Comparison of ENCODE assay signal across 29 mouse cellular contexts in the genomic region with DNA sequence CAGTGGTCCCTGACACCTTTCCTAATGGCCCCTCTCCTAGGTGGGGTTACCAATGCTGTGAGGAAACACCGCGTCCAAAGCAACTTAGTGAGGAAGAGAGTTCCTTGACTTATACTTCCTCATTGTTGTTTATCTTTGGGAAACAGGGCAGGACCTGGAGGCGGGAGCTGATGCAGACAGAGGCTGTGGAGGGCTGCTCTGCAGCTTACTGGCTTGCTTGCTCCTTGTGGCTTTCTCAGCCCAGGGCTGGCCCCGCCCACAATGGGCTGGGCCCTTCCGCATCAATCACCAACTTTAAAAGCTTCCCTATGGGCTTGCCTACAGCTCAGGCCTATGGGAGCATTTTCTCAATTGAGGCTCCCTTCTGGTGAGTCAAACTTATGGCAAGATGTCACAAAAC. TPM values are rescaled to one million over a fixed set of nuclear protein-coding genes. Genes with fewer than 3 reads are reported as not detected.
DNase-seq lines count a peak whose midpoint lies in the region; ATAC-seq and TF ChIP-seq lines count a peak whose summit lies in the region.
"Had no signal": no experiment of that assay in that cellular context is flagged by ENCODE, and none has a peak within 500 bp of the region (broad histone marks: within the 10 kb centered on the region; RNA-seq: fewer than 3 reads in every experiment).

No protein-coding gene starts in this region.

- H3K9ac ChIP-seq in heart, embryonic 16.5 days (ENCODE audit: low read length): no peak overlapping the region
- no peak overlapping the region for H3K9ac ChIP-seq in heart, embryonic 12.5 days
- no peak overlapping the region for H3K9ac ChIP-seq in liver, postnatal 0 days (replicated peaks)
- no peak overlapping the region for H3K9ac ChIP-seq in liver, embryonic 12.5 days
- H3K9ac ChIP-seq in intestine, postnatal 0 days (ENCODE audit: low read depth, low read length): no peak overlapping the region
- H3K9ac ChIP-seq: heart, embryonic 13.5 days; hindbrain, embryonic 15.5 days; liver, embryonic 15.5 days; midbrain, embryonic 13.5 days; neural tube, embryonic 15.5 days had no signal

- no peak overlapping the region for H3K27ac ChIP-seq in heart, embryonic 16.5 days (ENCODE audit: low read length)
- H3K27ac ChIP-seq in heart, embryonic 12.5 days (ENCODE audit: poor library complexity, severe bottlenecking): no peak overlapping the region
- H3K27ac ChIP-seq in liver, postnatal 0 days (ENCODE audit: low read depth): no peak overlapping the region
- no peak overlapping the region for H3K27ac ChIP-seq in liver, embryonic 12.5 days
- H3K27ac ChIP-seq in intestine, postnatal 0 days (ENCODE audit: low read depth, low read length): 0 out of 2 replicates have a peak overlapping the region, but pooled peaks have one; percentile 15
- H3K27ac ChIP-seq: gastrocnemius, adult 2 months; heart, adult 2 months; heart, embryonic 13.5 days; hindbrain, embryonic 10.5 days; hindbrain, embryonic 15.5 days; kidney, postnatal 0 days; liver, embryonic 15.5 days; midbrain, embryonic 13.5 days; neural tube, embryonic 15.5 days had no signal

- H3K4me1 ChIP-seq in heart, embryonic 16.5 days (ENCODE audit: control insufficient read depth, insufficient read depth, low read length): no peaks in the 10 kb centered on the region
- H3K4me1 ChIP-seq in heart, embryonic 12.5 days (replicated peaks): 0 out of 2 replicates have a peak, but pooled peaks cover 2% of the 10 kb centered on the region
- H3K4me1 ChIP-seq in liver, postnatal 0 days (ENCODE audit: insufficient read depth): peaks cover 4% of the 10 kb centered on the region; the same call in 1 of the 2 replicates
- H3K4me1 ChIP-seq in liver, embryonic 12.5 days: peaks cover 20% of the 10 kb centered on the region
- no peaks in the 10 kb centered on the region for H3K4me1 ChIP-seq in intestine, postnatal 0 days (replicated peaks; ENCODE audit: control insufficient read depth, insufficient read depth, low read length)

- no peak overlapping the region for H3K4me2 ChIP-seq in heart, embryonic 16.5 days (ENCODE audit: low read depth, low read length)
- no peak overlapping the region for H3K4me2 ChIP-seq in heart, embryonic 12.5 days
- 0 out of 2 replicates have a peak overlapping the region, but pooled peaks have one; percentile 2 for H3K4me2 ChIP-seq in liver, postnatal 0 days (ENCODE audit: low read depth, low read length)
- no peak overlapping the region for H3K4me2 ChIP-seq in liver, embryonic 12.5 days
- peak overlapping the region; percentile 32 for H3K4me2 ChIP-seq in intestine, postnatal 0 days (replicated peaks; ENCODE audit: low read depth)
- H3K4me2 ChIP-seq: heart, embryonic 13.5 days; hindbrain, embryonic 15.5 days; liver, embryonic 15.5 days; midbrain, embryonic 13.5 days; neural tube, embryonic 15.5 days had no signal

- DNase-seq in liver, postnatal 0 days: no peak
- DNase-seq in MEL-GATA-1-ER (ENCODE audit: extremely low read depth, low read depth): peak; percentile 52
- no peak for DNase-seq in frontal cortex, postnatal 14 days (ENCODE audit: low spot score in 2 of 2)
- no peak for DNase-seq in cerebellum, adult 18-20 months
- DNase-seq: adrenal gland, postnatal 25 days; cerebellum, adult 2 months; cerebellum, postnatal 14 days; gastrocnemius, adult 2 months; heart, adult 2 months; heart, postnatal 14 days; liver; lung, postnatal 4 days; right cerebral cortex, postnatal 25 days; spleen, adult 18-20 months; thymus, postnatal 14 days had no signal

- no peak overlapping the region for H3K4me3 ChIP-seq in heart, embryonic 16.5 days (ENCODE audit: low read length)
- no peak overlapping the region for H3K4me3 ChIP-seq in heart, embryonic 12.5 days
- H3K4me3 ChIP-seq in liver, postnatal 0 days (ENCODE audit: low read depth, low read length): no peak overlapping the region
- no peak overlapping the region for H3K4me3 ChIP-seq in liver, embryonic 12.5 days
- no peak overlapping the region for H3K4me3 ChIP-seq in intestine, postnatal 0 days (ENCODE audit: low read depth, low read length)
- H3K4me3 ChIP-seq: gastrocnemius, adult 2 months; heart, adult 2 months; heart, embryonic 13.5 days; hindbrain, embryonic 10.5 days; hindbrain, embryonic 15.5 days; liver, embryonic 15.5 days; megakaryocyte, embryonic 14.5 days; midbrain, embryonic 13.5 days; neural tube, embryonic 15.5 days had no signal

- H3K36me3 ChIP-seq in heart, embryonic 16.5 days (ENCODE audit: control insufficient read depth, insufficient read depth): peaks cover 3% of the 10 kb centered on the region; the same call in 1 of the 2 replicates
- peaks cover 10% of the 10 kb centered on the region for H3K36me3 ChIP-seq in heart, embryonic 12.5 days
- H3K36me3 ChIP-seq in liver, postnatal 0 days (replicated peaks; ENCODE audit: insufficient read depth, low read length): peaks cover 7% of the 10 kb centered on the region
- peaks cover 51% of the 10 kb centered on the region for H3K36me3 ChIP-seq in liver, embryonic 12.5 days
- peaks cover 16% of the 10 kb centered on the region for H3K36me3 ChIP-seq in intestine, postnatal 0 days (ENCODE audit: control insufficient read depth, insufficient read depth)
- H3K36me3 ChIP-seq: hindbrain, embryonic 15.5 days had no signal

- 71% methylated on average over 5 of the region's 5 CpGs for WGBS in heart, embryonic 16.5 days
- 71% methylated on average over 5 of the region's 5 CpGs for WGBS in heart, embryonic 12.5 days
- 67% methylated on average over 5 of the region's 5 CpGs for WGBS in liver, postnatal 0 days (ENCODE audit: insufficient replicate concordance)
- WGBS in liver, embryonic 12.5 days (ENCODE audit: insufficient replicate concordance): 65% methylated on average over 5 of the region's 5 CpGs
- WGBS in intestine, postnatal 0 days: 60% methylated on average over 5 of the region's 5 CpGs

- TF ChIP-seq EP300 in liver, postnatal 0 days (IDR thresholded peaks at IDR 0.05; ENCODE audit: low read depth): no peak

- 0 out of 2 replicates have a peak, but pooled peaks have one; percentile 25 for ATAC-seq in heart, embryonic 16.5 days (replicated peaks; ENCODE audit: extremely low read depth, insufficient read depth, low FRiP score)
- ATAC-seq in heart, embryonic 12.5 days (ENCODE audit: insufficient number of reproducible peaks, low FRiP score): no peak
- no peak for ATAC-seq in liver, postnatal 0 days
- no peak for ATAC-seq in liver, embryonic 12.5 days
- peak; percentile 31; the same call in 1 of the 2 replicates for ATAC-seq in intestine, postnatal 0 days
- ATAC-seq: forebrain, embryonic 14.5 days; inflammation-experienced regulatory T-cells, adult 6 months; midbrain, embryonic 13.5 days had no signal

- H3K9me3 ChIP-seq in heart, embryonic 16.5 days (replicated peaks; ENCODE audit: control insufficient read depth, low read length): no peaks in the 10 kb centered on the region
- no peaks in the 10 kb centered on the region for H3K9me3 ChIP-seq in heart, embryonic 12.5 days (replicated peaks)
- H3K9me3 ChIP-seq in liver, postnatal 0 days (ENCODE audit: low read length): no peaks in the 10 kb centered on the region
- no peaks in the 10 kb centered on the region for H3K9me3 ChIP-seq in liver, embryonic 12.5 days (replicated peaks)
- H3K9me3 ChIP-seq in intestine, postnatal 0 days (ENCODE audit: control insufficient read depth): no peaks in the 10 kb centered on the region
- H3K9me3 ChIP-seq: heart, embryonic 13.5 days; hindbrain, embryonic 10.5 days; hindbrain, embryonic 15.5 days; liver, embryonic 15.5 days; megakaryocyte, embryonic 14.5 days; midbrain, embryonic 13.5 days; neural tube, embryonic 15.5 days had no signal

- TF ChIP-seq CTCF in liver, postnatal 0 days (IDR thresholded peaks at IDR 0.05; ENCODE audit: low read depth): no peak
- TF ChIP-seq CTCF in intestine, postnatal 0 days (IDR thresholded peaks at IDR 0.05; ENCODE audit: low read depth): no peak

- H3K27me3 ChIP-seq in heart, embryonic 16.5 days (ENCODE audit: control insufficient read depth, insufficient read depth, low read length): no peaks in the 10 kb centered on the region
- no peaks in the 10 kb centered on the region for H3K27me3 ChIP-seq in heart, embryonic 12.5 days (replicated peaks)
- H3K27me3 ChIP-seq in liver, postnatal 0 days (ENCODE audit: insufficient read depth, low read length): no peaks in the 10 kb centered on the region
- no peaks in the 10 kb centered on the region for H3K27me3 ChIP-seq in liver, embryonic 12.5 days (replicated peaks)
- no peaks in the 10 kb centered on the region for H3K27me3 ChIP-seq in intestine, postnatal 0 days (replicated peaks; ENCODE audit: control insufficient read depth, insufficient read depth, low read length)
- H3K27me3 ChIP-seq: heart, embryonic 13.5 days; hindbrain, embryonic 15.5 days; liver, embryonic 15.5 days; midbrain, embryonic 13.5 days; neural tube, embryonic 15.5 days had no signal

RNA-seq across cellular contexts. Expression of a gene that starts 10.8 kb away (rescaled TPM):
- 24.3 and 25.6 TPM in 2 replicates for polyA plus RNA-seq in heart, embryonic 16.5 days (2015; fragmentation: Nextera tagmentation; extraction: Ambion mirVana)
- polyA plus RNA-seq in heart, embryonic 12.5 days (2016; fragmentation: Nextera tagmentation; extraction: Ambion mirVana): 21.6 and 22.3 TPM in 2 replicates
- polyA plus RNA-seq in liver, postnatal 0 days (2015; fragmentation: Nextera tagmentation; extraction: Ambion mirVana): 10.2 and 10.5 TPM in 2 replicates
- polyA plus RNA-seq in liver, embryonic 12.5 days (2016; fragmentation: Nextera tagmentation; extraction: Ambion mirVana): 18.3 and 18.4 TPM in 2 replicates
- 9.4 and 9.9 TPM in 2 replicates for polyA plus RNA-seq in intestine, postnatal 0 days (2015; fragmentation: Nextera tagmentation; extraction: Ambion mirVana)

RNA-seq across cellular contexts. Expression of a gene that starts 14.6 kb away (rescaled TPM):
- polyA plus RNA-seq in heart, embryonic 16.5 days (2015; fragmentation: Nextera tagmentation; extraction: Ambion mirVana): 11.5 and 15.1 TPM in 2 replicates
- polyA plus RNA-seq in heart, embryonic 12.5 days (2016; fragmentation: Nextera tagmentation; extraction: Ambion mirVana): 21.8 and 23.1 TPM in 2 replicates
- polyA plus RNA-seq in liver, postnatal 0 days (2015; fragmentation: Nextera tagmentation; extraction: Ambion mirVana): 12.3 and 13.0 TPM in 2 replicates
- polyA plus RNA-seq in liver, embryonic 12.5 days (2016; fragmentation: Nextera tagmentation; extraction: Ambion mirVana): 13.1 and 13.5 TPM in 2 replicates
- polyA plus RNA-seq in intestine, postnatal 0 days (2015; fragmentation: Nextera tagmentation; extraction: Ambion mirVana): 12.7 and 14.3 TPM in 2 replicates

Comparison
In these comparisons a context has a peak if more than half of its experiments do, and no peak if none do; other contexts are left out.
1. ATAC-seq: peak in heart, embryonic 16.5 days (single experiment) and intestine, postnatal 0 days (single experiment); none in heart, embryonic 12.5 days (single experiment), liver, postnatal 0 days (single experiment) and liver, embryonic 12.5 days (single experiment).
2. H3K4me2 ChIP-seq: peak in liver, postnatal 0 days (single experiment) and intestine, postnatal 0 days (single experiment); none in heart, embryonic 16.5 days (single experiment), heart, embryonic 12.5 days (single experiment) and liver, embryonic 12.5 days (single experiment).